Mouse (Mus musculus): ENCODE measurements around the gene Olfr92. TPM values are rescaled to one million over a fixed set of nuclear protein-coding genes. Genes with fewer than 3 reads are reported as not detected.

The Olfr92 gene
- polyA plus RNA-seq, 1 experiment from 2014 or later, result not detected

Other genes starting within 250 kb of the Olfr92 start
- not detected in 2 replicates for gene Trim40, start 230.0 kb downstream of the Olfr92 start, polyA plus RNA-seq (2016; fragmentation: Nextera tagmentation; extraction: Ambion mirVana)
- gene Trim31, start 222.0 kb downstream of the Olfr92 start, polyA plus RNA-seq (2016; fragmentation: Nextera tagmentation; extraction: Ambion mirVana), result not detected in 2 replicates
- 0.47 TPM in 1 of 2 replicates, not detected in the other for gene Rnf39, start 177.2 kb downstream of the Olfr92 start, polyA plus RNA-seq (2016; fragmentation: Nextera tagmentation; extraction: Ambion mirVana)
- gene Ppp1r11, start 168.3 kb downstream of the Olfr92 start, polyA plus RNA-seq (2016; fragmentation: Nextera tagmentation; extraction: Ambion mirVana), result 136 and 146 TPM in 2 replicates
- gene Znrd1, start 161.5 kb downstream of the Olfr92 start, polyA plus RNA-seq (2016; fragmentation: Nextera tagmentation; extraction: Ambion mirVana), result 79.5 and 86.7 TPM in 2 replicates
- 7.1 and 7.7 TPM in 2 replicates for gene Znrd1as, start 161.5 kb downstream of the Olfr92 start, polyA plus RNA-seq (2016; fragmentation: Nextera tagmentation; extraction: Ambion mirVana)
- not detected in 2 replicates for gene 2410137M14Rik, start 138.9 kb downstream of the Olfr92 start, polyA plus RNA-seq (2016; fragmentation: Nextera tagmentation; extraction: Ambion mirVana)
- 1.3 and 1.6 TPM in 2 replicates for gene H2-M5, start 130.6 kb downstream of the Olfr92 start, polyA plus RNA-seq (2016; fragmentation: Nextera tagmentation; extraction: Ambion mirVana)
- gene Zfp57, start 118.9 kb downstream of the Olfr92 start, polyA plus RNA-seq (2016; fragmentation: Nextera tagmentation; extraction: Ambion mirVana), result 193 and 197 TPM in 2 replicates
- gene Mog, start 96.7 kb downstream of the Olfr92 start, polyA plus RNA-seq (2016; fragmentation: Nextera tagmentation; extraction: Ambion mirVana), result 1.1 and 1.2 TPM in 2 replicates
- 31.7 and 32.6 TPM in 2 replicates for gene Gabbr1, start 74.1 kb downstream of the Olfr92 start, polyA plus RNA-seq (2016; fragmentation: Nextera tagmentation; extraction: Ambion mirVana)
- 0.06 and 0.15 TPM in 2 replicates for gene Olfr90, start 31.6 kb downstream of the Olfr92 start, polyA plus RNA-seq (2016; fragmentation: Nextera tagmentation; extraction: Ambion mirVana)
- not detected in 2 replicates for gene Olfr91, start 21.8 kb downstream of the Olfr92 start, polyA plus RNA-seq (2016; fragmentation: Nextera tagmentation; extraction: Ambion mirVana)
- not detected in 2 replicates for gene Olfr93, start 41.4 kb upstream of the Olfr92 start, polyA plus RNA-seq (2016; fragmentation: Nextera tagmentation; extraction: Ambion mirVana)
- gene Ubd, start 73.8 kb upstream of the Olfr92 start, polyA plus RNA-seq (2016; fragmentation: Nextera tagmentation; extraction: Ambion mirVana), result not detected in 2 replicates
- gene Olfr94, start 80.9 kb upstream of the Olfr92 start, polyA plus RNA-seq (2016; fragmentation: Nextera tagmentation; extraction: Ambion mirVana), result not detected in 2 replicates
- gene Olfr95, start 93.0 kb upstream of the Olfr92 start, polyA plus RNA-seq (2016; fragmentation: Nextera tagmentation; extraction: Ambion mirVana), result 0.06 TPM in 1 of 2 replicates, not detected in the other
- not detected in 2 replicates for gene Olfr96, start 100.1 kb upstream of the Olfr92 start, polyA plus RNA-seq (2016; fragmentation: Nextera tagmentation; extraction: Ambion mirVana)
- not detected in 2 replicates for gene Olfr97, start 117.2 kb upstream of the Olfr92 start, polyA plus RNA-seq (2016; fragmentation: Nextera tagmentation; extraction: Ambion mirVana)
- not detected in 2 replicates for gene Olfr98, start 143.7 kb upstream of the Olfr92 start, polyA plus RNA-seq (2016; fragmentation: Nextera tagmentation; extraction: Ambion mirVana)
- gene H2-M3, start 150.1 kb upstream of the Olfr92 start, polyA plus RNA-seq (2016; fragmentation: Nextera tagmentation; extraction: Ambion mirVana), result 1.00 and 1.5 TPM in 2 replicates
- not detected in 2 replicates for gene Olfr99, start 163.4 kb upstream of the Olfr92 start, polyA plus RNA-seq (2016; fragmentation: Nextera tagmentation; extraction: Ambion mirVana)
- gene Olfr101, start 184.2 kb upstream of the Olfr92 start, polyA plus RNA-seq (2016; fragmentation: Nextera tagmentation; extraction: Ambion mirVana), result not detected in 2 replicates
- gene Olfr102, start 197.0 kb upstream of the Olfr92 start, polyA plus RNA-seq (2016; fragmentation: Nextera tagmentation; extraction: Ambion mirVana), result not detected in 2 replicates
- not detected in 2 replicates for gene Olfr103, start 219.6 kb upstream of the Olfr92 start, polyA plus RNA-seq (2016; fragmentation: Nextera tagmentation; extraction: Ambion mirVana)
- gene Olfr104-ps, start 239.5 kb upstream of the Olfr92 start, polyA plus RNA-seq (2016; fragmentation: Nextera tagmentation; extraction: Ambion mirVana), result not detected in 2 replicates

Measured in forebrain, embryonic 12.5 days (tissue).